Mouse (Mus musculus) neural tube, embryonic 15.5 days (tissue): ENCODE measurements at regions not wholly inside any gene's neighbourhood (a gene's known extent, or its start where the extent isn't known, plus 50 kb on each side); places are given as distances from the start of the nearest gene placed in this dataset.

Experiments
- ATAC-seq: fragments of 200-750 bp; cut with Nextera tagmentation; 2 replicates; pipeline ENCODE4 v1.8.0; 2017; ENCODE audit warnings: mild to moderate bottlenecking, moderate TSS enrichment, moderate library complexity; ENCODE audit not compliant: low FRiP score
- H3K27ac ChIP-seq: fragments of 300-500 bp; sonication (generic); replicated peaks from 2 replicates; pipeline ENCODE4 v1.5.1; 2015; ENCODE audit warnings: mild to moderate bottlenecking, inconsistent platforms
- H3K27me3 ChIP-seq: fragments of 300-500 bp; sonication (generic); replicated peaks from 2 replicates; pipeline ENCODE4 v1.6.1; 2015; ENCODE audit warnings: inconsistent platforms
- H3K36me3 ChIP-seq: fragments of 300-500 bp; sonication (generic); 2 replicates; pipeline ENCODE4 v1.6.1; 2015; ENCODE audit warnings: inconsistent platforms
- H3K4me1 ChIP-seq: fragments of 300-500 bp; sonication (generic); 2 replicates; pipeline ENCODE4 v1.6.1; 2015; ENCODE audit warnings: inconsistent platforms
- H3K4me2 ChIP-seq: fragments of 300-500 bp; sonication (generic); 2 replicates; pipeline ENCODE4 v1.6.1; 2015; ENCODE audit warnings: inconsistent platforms, mild to moderate bottlenecking, moderate library complexity
- H3K4me3 ChIP-seq: fragments of 300-500 bp; sonication (generic); replicated peaks from 2 replicates; pipeline ENCODE4 v1.5.1; 2015; ENCODE audit warnings: mild to moderate bottlenecking, inconsistent platforms
- H3K9ac ChIP-seq: fragments of 300-500 bp; sonication (generic); replicated peaks from 2 replicates; pipeline ENCODE4 v1.6.1; 2015; ENCODE audit warnings: mild to moderate bottlenecking, inconsistent platforms
- H3K9me3 ChIP-seq: fragments of 300-500 bp; sonication (generic); replicated peaks from 2 replicates; pipeline ENCODE4 v1.6.1; 2016; ENCODE audit warnings: inconsistent platforms
- WGBS: fragments of 180-500 bp; shearing (Covaris S2); methylation state at CpG from one replicate; pipeline ENCODE4 v1.1.7; 2015; ENCODE audit warnings: mixed read lengths; 5-methylcytosine and 5-hydroxymethylcytosine counted together

DNA sequence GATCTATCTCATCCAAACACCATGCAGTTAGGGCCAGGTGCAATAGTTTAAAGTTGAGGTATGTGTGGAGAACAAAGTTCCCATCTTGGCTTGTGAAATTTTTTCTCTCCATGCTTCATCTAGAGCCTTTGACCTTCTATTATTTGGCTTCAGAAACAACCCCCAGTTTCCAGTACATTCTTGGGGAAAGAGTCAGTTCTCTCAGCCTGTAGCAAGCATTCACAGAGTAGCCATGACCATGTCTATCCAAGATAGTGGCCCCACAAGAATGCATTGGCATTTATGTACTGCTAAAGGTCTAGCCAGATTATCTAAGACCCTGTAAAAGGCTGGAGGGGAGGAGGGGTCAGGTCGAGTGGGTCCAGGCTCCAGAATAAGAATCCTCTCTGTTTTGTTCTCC is 229.8 kb downstream of the En1 start:
- Histone ChIP-seq H3K4me3 (no peak overlapping the region), H3K27me3 (no peaks in the 10 kb centered on the region), H3K4me1 (no peaks in the 10 kb centered on the region), H3K9me3 (no peaks in the 10 kb centered on the region), H3K4me2 (no peak overlapping the region), H3K27ac (no peak overlapping the region), H3K9ac (no peak overlapping the region), H3K36me3 (no peaks in the 10 kb centered on the region)
- no peak for ATAC-seq
- WGBS: 71% methylated on average over 1 of the region's 1 CpGs

DNA sequence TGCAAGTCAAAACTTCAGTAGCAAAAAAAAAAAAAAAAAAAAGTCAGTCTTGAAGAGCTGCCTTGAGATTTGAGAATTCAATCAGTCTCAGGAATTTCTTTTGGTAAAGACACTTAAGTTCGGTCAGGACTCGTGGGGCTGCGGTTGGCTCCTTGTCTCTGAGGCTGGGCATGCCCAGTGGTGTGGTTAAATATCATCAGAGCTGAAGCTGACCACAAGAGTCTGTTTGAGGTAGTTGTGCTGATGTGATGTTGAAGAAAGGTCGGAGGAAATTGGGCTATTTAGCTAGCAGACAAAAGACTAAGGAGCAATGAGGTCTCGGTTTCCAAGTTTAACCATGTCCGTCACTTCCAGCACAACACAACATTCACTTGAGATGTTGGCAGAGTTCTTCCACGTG is 240.4 kb downstream of the En1 start:
- WGBS: 67% methylated on average over 7 of the region's 7 CpGs
- Histone ChIP-seq H3K4me3 (no peak overlapping the region), H3K9ac (no peak overlapping the region), H3K4me1 (no peaks in the 10 kb centered on the region), H3K9me3 (no peaks in the 10 kb centered on the region), H3K27ac (no peak overlapping the region), H3K27me3 (no peaks in the 10 kb centered on the region), H3K36me3 (no peaks in the 10 kb centered on the region), H3K4me2 (no peak overlapping the region)
- ATAC-seq: no peak

DNA sequence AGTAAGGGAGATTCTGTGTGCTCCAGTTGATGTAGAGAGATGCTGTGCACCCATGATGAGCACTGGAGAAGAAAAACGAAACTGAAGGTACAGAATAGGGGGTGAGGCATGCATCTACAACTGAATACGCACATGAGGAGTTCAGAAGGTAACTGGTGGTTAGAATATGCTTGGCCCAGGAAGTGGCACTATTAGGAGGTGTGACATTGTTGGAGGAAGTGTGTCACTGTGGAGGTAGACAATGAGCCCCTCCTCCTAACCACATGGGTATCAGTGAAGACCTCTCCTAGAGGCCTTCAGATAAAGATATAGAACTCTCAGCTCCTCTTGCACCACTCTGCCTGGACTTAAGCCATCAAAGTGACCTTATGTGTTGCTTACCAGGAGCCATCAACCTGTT is 243.9 kb downstream of the En1 start:
- H3K4me3 ChIP-seq: no peak overlapping the region
- H3K36me3 ChIP-seq: no peaks in the 10 kb centered on the region
- no peak overlapping the region for H3K27ac ChIP-seq
- ATAC-seq: no peak
- 86% methylated on average over 2 of the region's 2 CpGs for WGBS
- no peak overlapping the region for H3K9ac ChIP-seq
- no peaks in the 10 kb centered on the region for H3K4me1 ChIP-seq
- no peaks in the 10 kb centered on the region for H3K27me3 ChIP-seq
- H3K9me3 ChIP-seq: no peaks in the 10 kb centered on the region
- H3K4me2 ChIP-seq: no peak overlapping the region

DNA sequence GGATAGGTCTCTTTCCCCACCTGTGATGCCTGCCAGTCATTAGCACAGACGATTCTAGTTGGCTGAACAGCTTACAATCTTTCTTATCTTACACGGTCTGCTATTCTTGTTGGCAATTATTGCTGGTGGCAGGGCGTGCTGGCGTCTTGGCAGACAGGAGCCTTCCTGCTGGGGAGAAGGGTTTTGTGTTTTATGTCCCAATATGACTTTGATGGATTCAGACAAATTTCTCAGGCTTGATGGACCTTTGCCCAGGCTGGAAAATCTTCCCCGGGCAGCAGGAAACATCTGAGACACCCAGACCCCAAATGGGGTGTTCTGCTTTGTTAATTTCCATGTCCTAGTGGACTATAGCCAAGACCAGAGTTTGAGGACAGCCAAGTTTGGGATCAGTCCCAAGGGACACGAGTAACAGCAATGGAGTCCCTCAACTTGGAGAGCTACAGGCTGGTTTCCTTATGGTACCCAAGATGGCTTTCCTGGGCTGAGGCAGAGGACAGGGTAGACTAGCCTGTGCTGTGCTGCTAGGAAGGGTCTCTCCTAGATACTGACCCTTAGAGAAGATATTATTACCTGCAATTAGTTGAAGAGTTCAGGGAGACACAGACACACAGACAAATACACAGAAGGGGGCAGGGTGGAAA is 249.8 kb downstream of the En1 start:
- no peak overlapping the region for H3K27ac ChIP-seq
- H3K9ac ChIP-seq: no peak overlapping the region
- 67% methylated on average over 6 of the region's 6 CpGs for WGBS
- H3K9me3 ChIP-seq: no peaks in the 10 kb centered on the region
- no peaks in the 10 kb centered on the region for H3K27me3 ChIP-seq
- H3K4me1 ChIP-seq: no peaks in the 10 kb centered on the region
- no peak for ATAC-seq
- H3K36me3 ChIP-seq: no peaks in the 10 kb centered on the region
- no peak overlapping the region for H3K4me3 ChIP-seq
- no peak overlapping the region for H3K4me2 ChIP-seq

DNA sequence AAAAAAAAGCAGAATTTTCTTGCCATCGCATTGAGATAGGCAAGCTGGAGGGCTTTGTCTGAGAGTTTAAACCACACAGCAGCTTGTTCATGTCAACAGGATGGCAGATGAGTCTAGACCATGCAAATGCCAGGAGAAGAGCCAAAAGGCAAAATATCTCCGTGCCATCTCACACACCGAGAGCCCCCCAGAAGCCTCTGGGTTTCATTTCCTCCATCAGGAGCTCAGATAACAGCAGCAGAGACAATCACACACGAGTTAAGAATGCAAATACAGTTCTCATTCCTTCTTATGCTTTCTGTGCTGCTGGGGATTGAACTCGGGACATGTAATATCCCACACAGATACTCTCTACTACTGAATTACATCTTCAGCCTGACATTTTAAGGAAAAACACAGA is 255.3 kb downstream of the En1 start:
- H3K36me3 ChIP-seq: no peaks in the 10 kb centered on the region
- no peaks in the 10 kb centered on the region for H3K27me3 ChIP-seq
- ATAC-seq: no peak
- H3K27ac ChIP-seq: no peak overlapping the region
- 77% methylated on average over 5 of the region's 5 CpGs for WGBS
- H3K4me1 ChIP-seq: peaks cover 6% of the 10 kb centered on the region; the same call in 1 of the 2 replicates
- no peak overlapping the region for H3K9ac ChIP-seq
- no peaks in the 10 kb centered on the region for H3K9me3 ChIP-seq
- no peak overlapping the region for H3K4me3 ChIP-seq
- no peak overlapping the region for H3K4me2 ChIP-seq

DNA sequence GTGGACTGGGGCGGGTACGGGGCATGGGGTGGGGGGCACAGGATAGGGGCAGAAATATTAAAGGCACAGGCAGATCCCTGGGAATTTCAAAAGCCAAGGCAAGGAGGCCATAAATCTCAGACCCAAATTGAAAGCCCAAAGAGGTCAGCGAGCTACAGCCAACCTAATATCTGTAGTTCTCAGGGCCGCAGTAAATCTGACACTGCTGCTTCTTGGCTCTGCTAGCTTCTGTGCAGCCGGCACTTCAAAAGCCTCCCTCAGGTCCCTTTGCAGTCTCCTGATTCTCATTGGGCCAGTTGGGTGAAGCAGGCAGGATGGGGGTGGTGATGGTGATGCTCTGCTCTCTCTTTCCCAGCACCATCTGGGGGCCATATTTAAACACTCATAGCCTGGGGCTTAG is 257.3 kb downstream of the En1 start:
- WGBS: 25% methylated on average over 5 of the region's 5 CpGs
- no peaks in the 10 kb centered on the region for H3K36me3 ChIP-seq
- no peak; the same call in 1 of the 2 replicates for ATAC-seq
- H3K4me2 ChIP-seq: no peak overlapping the region
- no peak overlapping the region for H3K4me3 ChIP-seq
- no peaks in the 10 kb centered on the region for H3K27me3 ChIP-seq
- no peaks in the 10 kb centered on the region for H3K9me3 ChIP-seq
- H3K4me1 ChIP-seq: peaks cover 6% of the 10 kb centered on the region; the same call in 1 of the 2 replicates
- H3K9ac ChIP-seq: no peak overlapping the region
- no peak overlapping the region for H3K27ac ChIP-seq

DNA sequence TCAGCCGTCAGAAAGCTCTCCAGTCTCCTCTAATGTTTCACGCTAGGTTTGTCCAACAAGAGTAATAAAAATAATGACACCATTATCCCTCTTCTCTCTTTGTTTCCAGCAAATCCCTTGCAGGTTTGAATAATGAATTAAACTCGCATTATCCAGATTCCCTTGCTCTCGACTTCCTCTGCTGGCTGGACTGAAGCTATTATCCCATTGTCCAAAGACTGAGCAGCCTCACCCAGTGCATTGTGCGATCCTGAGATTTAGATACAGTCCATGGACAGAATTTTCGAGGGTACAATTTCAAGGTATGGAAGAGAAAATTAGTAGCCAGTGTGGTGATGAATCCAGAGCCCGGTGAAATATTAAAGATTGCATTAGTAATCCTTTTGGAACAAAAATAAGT is 270.3 kb downstream of the En1 start:
- WGBS: 32% methylated on average over 7 of the region's 7 CpGs

DNA sequence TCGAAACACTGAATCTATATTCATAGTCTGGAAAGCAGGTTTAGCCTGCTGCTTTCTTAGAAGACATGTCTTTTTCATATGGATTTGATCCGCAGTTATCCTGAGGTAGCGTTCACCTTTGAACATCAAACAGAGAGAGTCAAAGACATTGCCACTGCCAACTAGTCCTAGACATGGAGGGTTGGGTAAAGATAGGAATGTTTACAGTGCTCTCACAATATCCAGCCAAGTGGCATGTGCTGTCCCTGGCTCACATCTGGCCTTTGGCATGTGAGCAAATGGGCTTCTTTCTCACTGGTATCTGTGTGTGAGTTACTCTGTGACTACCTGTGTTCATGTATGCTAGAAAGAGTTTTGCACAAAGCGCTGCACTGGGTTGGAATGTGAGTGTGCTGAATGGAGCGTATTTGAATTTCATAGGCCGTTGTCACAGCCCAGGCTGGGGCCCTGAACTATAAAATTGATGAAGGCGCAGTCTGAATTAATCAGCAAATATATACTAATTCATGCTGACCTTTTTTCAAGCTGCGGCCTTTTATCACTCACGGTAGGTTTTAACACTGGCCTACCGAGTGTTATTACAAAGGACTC is 280.8 kb downstream of the En1 start:
- WGBS: 51% methylated on average over 10 of the region's 10 CpGs
- Histone ChIP-seq H3K27me3 (no peaks in the 10 kb centered on the region), H3K9me3 (no peaks in the 10 kb centered on the region), H3K36me3 (no peaks in the 10 kb centered on the region), H3K4me2 (no peak overlapping the region), H3K4me3 (no peak overlapping the region), H3K27ac (no peak overlapping the region), H3K4me1 (peaks cover 7% of the 10 kb centered on the region; the same call in 1 of the 2 replicates), H3K9ac (no peak overlapping the region)
- 0 out of 2 replicates have a peak, but pooled peaks have one; percentile 24 for ATAC-seq

More for the DNA sequence above, 270.3 kb downstream of the En1 start:
- H3K36me3 ChIP-seq: no peaks in the 10 kb centered on the region
- no peak overlapping the region for H3K4me3 ChIP-seq
- H3K9me3 ChIP-seq: no peaks in the 10 kb centered on the region
- H3K4me2 ChIP-seq: peak overlapping the region; percentile 13; the same call in 1 of the 2 replicates
- ATAC-seq: no peak; the same call in 1 of the 2 replicates
- no peak overlapping the region for H3K27ac ChIP-seq
- H3K9ac ChIP-seq: no peak overlapping the region
- no peaks in the 10 kb centered on the region for H3K27me3 ChIP-seq
- no peaks in the 10 kb centered on the region for H3K4me1 ChIP-seq

DNA sequence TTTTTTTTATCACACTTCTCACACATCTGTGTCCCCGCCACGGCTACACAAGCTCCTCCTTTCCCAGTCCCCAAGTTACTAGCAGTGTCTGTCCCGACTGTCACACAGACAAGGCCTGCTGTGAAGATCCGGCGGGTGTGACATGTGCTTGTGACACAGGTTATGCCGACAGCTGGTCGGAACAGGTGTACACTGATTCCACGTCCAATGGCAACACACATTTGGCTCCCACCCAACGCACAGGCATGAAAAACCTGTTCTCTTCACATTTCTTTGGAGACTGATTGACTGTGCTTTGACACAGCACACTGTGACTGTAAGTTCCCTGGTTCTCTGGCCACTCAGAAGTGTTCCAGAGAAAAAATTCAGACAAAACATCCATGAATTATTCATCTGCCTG is 281.4 kb downstream of the En1 start:
- no peak overlapping the region for H3K4me3 ChIP-seq
- ATAC-seq: peak; percentile 57; the same call in 1 of the 2 replicates
- no peaks in the 10 kb centered on the region for H3K27me3 ChIP-seq
- peaks cover 7% of the 10 kb centered on the region; the same call in 1 of the 2 replicates for H3K4me1 ChIP-seq
- 43% methylated on average over 9 of the region's 9 CpGs for WGBS
- H3K27ac ChIP-seq: no peak overlapping the region
- no peaks in the 10 kb centered on the region for H3K9me3 ChIP-seq
- no peaks in the 10 kb centered on the region for H3K36me3 ChIP-seq
- H3K9ac ChIP-seq: no peak overlapping the region
- H3K4me2 ChIP-seq: no peak overlapping the region

DNA sequence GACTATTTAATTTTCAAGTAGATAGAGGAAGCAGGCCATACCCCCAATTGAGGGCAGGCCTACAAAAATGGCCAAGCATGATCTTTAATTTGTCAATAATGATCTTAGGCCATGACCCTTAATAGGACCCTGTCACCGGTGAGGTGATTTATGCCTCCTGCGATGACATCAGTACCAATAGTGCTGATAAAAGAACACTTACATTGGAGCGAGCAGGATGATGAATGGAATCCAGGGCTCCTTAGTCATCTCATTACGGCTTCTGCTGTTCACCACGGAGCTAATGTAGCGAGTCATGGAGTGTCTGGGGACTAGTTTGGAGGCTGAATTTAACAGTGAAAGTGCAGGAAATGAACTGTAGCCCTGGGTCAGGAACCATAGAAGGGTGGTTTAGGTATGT is 308.6 kb downstream of the En1 start:
- ATAC-seq: no peak
- 33% methylated on average over 6 of the region's 6 CpGs for WGBS
- no peak overlapping the region for H3K9ac ChIP-seq
- no peaks in the 10 kb centered on the region for H3K9me3 ChIP-seq
- H3K27ac ChIP-seq: no peak overlapping the region
- H3K4me3 ChIP-seq: no peak overlapping the region
- no peaks in the 10 kb centered on the region for H3K36me3 ChIP-seq
- no peak overlapping the region for H3K4me2 ChIP-seq
- H3K4me1 ChIP-seq: peaks cover 9% of the 10 kb centered on the region
- no peaks in the 10 kb centered on the region for H3K27me3 ChIP-seq

DNA sequence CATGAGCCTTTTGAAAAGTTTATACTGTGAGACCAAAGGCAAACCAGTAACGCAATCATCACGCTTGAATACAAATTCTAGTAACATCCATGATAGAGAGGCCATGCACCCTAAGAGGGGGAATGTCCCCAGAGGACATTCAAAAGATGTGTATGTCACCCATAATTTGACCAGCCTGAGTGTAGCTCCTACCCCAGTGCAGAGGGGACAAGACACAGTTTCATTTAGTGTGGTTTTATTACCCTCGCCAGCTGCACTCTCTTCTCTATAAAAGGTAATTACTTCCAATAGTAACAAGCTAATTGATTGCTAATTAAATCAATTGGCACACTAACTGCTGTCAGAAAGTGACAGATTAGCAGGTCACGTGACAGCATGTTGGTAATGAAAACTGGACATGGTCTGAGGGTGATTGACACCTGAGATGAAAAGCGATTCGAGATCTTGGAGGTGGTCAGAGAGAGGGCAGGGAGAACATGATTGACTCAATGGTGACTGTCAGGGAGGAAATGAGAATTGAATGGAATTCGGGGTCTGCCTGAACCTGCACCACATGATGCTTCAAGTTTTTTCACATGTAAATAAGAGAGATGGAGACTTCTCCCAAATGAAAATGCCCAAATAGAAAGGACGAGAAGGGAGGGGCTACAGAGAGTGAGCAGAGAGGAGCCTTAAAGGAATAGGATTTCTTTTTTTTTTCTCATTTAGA is 309.9 kb downstream of the En1 start:
- Histone ChIP-seq H3K4me1 (peaks cover 9% of the 10 kb centered on the region), H3K27ac (no peak overlapping the region), H3K4me2 (no peak overlapping the region), H3K27me3 (no peaks in the 10 kb centered on the region), H3K9ac (no peak overlapping the region), H3K36me3 (no peaks in the 10 kb centered on the region), H3K4me3 (no peak overlapping the region), H3K9me3 (no peaks in the 10 kb centered on the region)
- peak; percentile 35; the same call in 1 of the 2 replicates for ATAC-seq
- WGBS: 11% methylated on average over 8 of the region's 8 CpGs

DNA sequence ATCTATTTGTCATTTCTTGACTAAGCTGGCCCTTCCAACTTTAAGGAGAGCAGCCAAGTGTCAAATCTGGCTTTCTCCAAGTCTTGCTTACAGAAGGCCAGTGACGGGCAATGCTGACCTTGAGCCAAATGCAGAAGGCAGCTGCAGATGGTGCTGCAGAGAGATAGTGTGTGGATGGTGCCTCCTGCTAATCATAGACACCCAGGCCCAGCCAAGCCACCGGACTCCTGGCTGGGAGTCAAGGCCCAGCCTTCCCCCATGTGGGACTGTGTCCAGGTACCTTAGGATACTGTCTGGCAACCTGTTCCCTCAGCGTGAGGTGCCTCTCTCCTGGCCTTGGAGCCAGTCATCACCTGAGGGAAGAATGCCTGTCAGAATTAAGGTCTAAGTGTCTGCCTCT is 319.3 kb downstream of the En1 start:
- 77% methylated on average over 3 of the region's 3 CpGs for WGBS
- no peak for ATAC-seq

More for the DNA sequence above, 319.3 kb downstream of the En1 start:
- no peak overlapping the region for H3K27ac ChIP-seq
- no peaks in the 10 kb centered on the region for H3K9me3 ChIP-seq
- no peaks in the 10 kb centered on the region for H3K27me3 ChIP-seq
- H3K4me2 ChIP-seq: no peak overlapping the region
- no peak overlapping the region for H3K4me3 ChIP-seq
- H3K9ac ChIP-seq: no peak overlapping the region
- H3K4me1 ChIP-seq: no peaks in the 10 kb centered on the region
- H3K36me3 ChIP-seq: no peaks in the 10 kb centered on the region
